Mouse (Mus musculus) G1E-ER4 (cell line): ENCODE data around the gene Rhox7a. TPM values are rescaled to one million over a fixed set of nuclear protein-coding genes. Genes with fewer than 3 reads are reported as not detected.
"Not testable (repeated sequence)": the region's sequence is repeated elsewhere in the genome, so short reads cannot be mapped to it uniquely, and the experiment has no call there.

Source experiments
- GATA1 ChIP-seq: IDR thresholded peaks from one replicate; pipeline ENCODE4 v1.8.0; 2012; ENCODE audit warnings: low read length, inconsistent platforms
- polyA plus RNA-seq: library from polyadenylated mRNA; stranded (reverse); fragments of >175 nt; gene quantifications from 2 replicates; pipeline ENCODE4 v1.2.3, GENCODE M21; 2012

Gene Rhox7a
- polyA plus RNA-seq = not detected in 2 replicates

GRCm38 (mm10) chrX:37831386-37831785, at the start of gene Rhox7a:
TSS of gene Rhox7a (plus strand) at chrX:37831686.
- not testable (repeated sequence) for TF ChIP-seq GATA1

- TF ChIP-seq GATA1 = no peak
Observed at GRCm38 (mm10) chrX:37807286-37808080, 24.0 kb upstream of the Rhox7a start.

GRCm38 (mm10) chrX:37809396-37809795, 22.1 kb upstream of the Rhox7a start:
- no peak for TF ChIP-seq GATA1

GRCm38 (mm10) chrX:37811179-37811578, 20.3 kb upstream of the Rhox7a start:
- TF ChIP-seq GATA1 = no peak

- no peak for TF ChIP-seq GATA1
Observed at GRCm38 (mm10) chrX:37815665-37816064, 15.8 kb upstream of the Rhox7a start.

GRCm38 (mm10) chrX:37826610-37827009, 4.9 kb upstream of the Rhox7a start, which contains the start of gene Rhox6:
TSS of gene Rhox6 (plus strand) at chrX:37826910.
- not testable (repeated sequence) for TF ChIP-seq GATA1

GRCm38 (mm10) chrX:37871641-37872040, 40.2 kb downstream of the Rhox7a start:
- no peak for TF ChIP-seq GATA1

- TF ChIP-seq GATA1 = no peak
Observed at GRCm38 (mm10) chrX:37878844-37879243, 47.4 kb downstream of the Rhox7a start, which contains the start of gene Rhox8. TSS of gene Rhox8 (minus strand) at chrX:37878944.

Other genes starting within 250 kb of the Rhox7a start
- not detected in 2 replicates for gene Rhox4f, start 224.0 kb upstream of the Rhox7a start, polyA plus RNA-seq
- not detected in 2 replicates for gene Rhox3g, start 203.1 kb upstream of the Rhox7a start, polyA plus RNA-seq
- gene Rhox2g, start 188.2 kb upstream of the Rhox7a start, polyA plus RNA-seq = not detected in 2 replicates
- not detected in 2 replicates for gene Rhox4g, start 180.4 kb upstream of the Rhox7a start, polyA plus RNA-seq
- not detected in 2 replicates for gene Rhox3h, start 162.9 kb upstream of the Rhox7a start, polyA plus RNA-seq
- 0.17 and 0.24 TPM in 2 replicates for gene Rhox2h, start 158.4 kb upstream of the Rhox7a start, polyA plus RNA-seq
- gene Rhox5, start 26.8 kb upstream of the Rhox7a start, polyA plus RNA-seq = 1.1 and 1.5 TPM in 2 replicates
- not detected in 2 replicates for gene Rhox6, start 4.8 kb upstream of the Rhox7a start, polyA plus RNA-seq
- not detected in 2 replicates for gene Rhox8, start 47.3 kb downstream of the Rhox7a start, polyA plus RNA-seq
- gene Rhox7b, start 65.5 kb downstream of the Rhox7a start, polyA plus RNA-seq = not detected in 2 replicates
- not detected in 2 replicates for gene Rhox9, start 70.1 kb downstream of the Rhox7a start, polyA plus RNA-seq
- gene Btg1-ps1, start 187.1 kb downstream of the Rhox7a start, polyA plus RNA-seq = not detected in 2 replicates
- not detected in 2 replicates for gene Btg1-ps2, start 211.4 kb downstream of the Rhox7a start, polyA plus RNA-seq
- not detected in 2 replicates for gene Rhox10, start 234.8 kb downstream of the Rhox7a start, polyA plus RNA-seq